Mouse (Mus musculus): ENCODE data around the gene Igsf3.

Igsf3 gene

GRCm38 (mm10) chr3:101376538-101377247, at the start of gene Igsf3:
Gene Igsf3 (plus strand): TSS chr3:101377083.
- DNase-seq: peak; percentile 79

GRCm38 (mm10) chr3:101327248-101327647, 49.6 kb upstream of the Igsf3 start:
- DNase-seq: no peak

GRCm38 (mm10) chr3:101328617-101329016, 48.3 kb upstream of the Igsf3 start:
- DNase-seq: no peak

DNA sequence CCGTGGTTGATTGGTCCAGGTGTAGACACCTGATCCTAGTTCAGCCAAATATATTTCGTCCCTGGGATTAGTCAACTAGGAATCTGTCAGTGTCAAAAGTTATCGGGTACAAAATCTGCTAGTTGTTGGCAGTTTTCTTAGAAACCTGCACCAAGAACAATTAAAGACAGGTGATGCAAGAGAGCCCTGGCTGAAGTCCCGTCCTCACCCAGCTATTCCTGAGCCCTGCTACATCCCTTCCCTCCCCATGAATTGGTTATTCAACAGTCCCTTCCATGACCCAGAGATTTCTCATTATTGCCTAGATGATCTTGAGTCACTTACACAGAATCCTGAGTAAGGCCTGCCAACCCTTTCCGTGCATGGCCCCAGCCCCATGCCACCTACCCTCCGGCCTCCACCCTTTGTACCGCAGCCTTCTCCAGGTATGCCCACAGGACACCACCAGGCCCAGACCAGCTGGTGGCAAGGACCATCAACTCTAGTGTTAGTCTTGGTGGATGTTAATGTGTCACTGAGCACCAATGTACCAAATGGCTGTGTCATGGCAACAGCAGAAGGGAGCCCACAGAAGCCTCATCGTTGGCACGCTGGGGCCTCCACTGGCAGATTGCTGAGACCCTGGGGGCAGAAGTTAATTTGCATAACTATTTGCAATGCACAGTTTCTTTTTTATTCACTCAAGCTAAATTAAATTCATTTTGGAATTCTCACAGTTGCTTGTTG, 33.5 kb upstream of the Igsf3 start:
- DNase-seq: no peak

- DNase-seq: no peak
These were observed 32.6 kb upstream of the Igsf3 start for GRCm38 (mm10) chr3:101344246-101344645.

DNA sequence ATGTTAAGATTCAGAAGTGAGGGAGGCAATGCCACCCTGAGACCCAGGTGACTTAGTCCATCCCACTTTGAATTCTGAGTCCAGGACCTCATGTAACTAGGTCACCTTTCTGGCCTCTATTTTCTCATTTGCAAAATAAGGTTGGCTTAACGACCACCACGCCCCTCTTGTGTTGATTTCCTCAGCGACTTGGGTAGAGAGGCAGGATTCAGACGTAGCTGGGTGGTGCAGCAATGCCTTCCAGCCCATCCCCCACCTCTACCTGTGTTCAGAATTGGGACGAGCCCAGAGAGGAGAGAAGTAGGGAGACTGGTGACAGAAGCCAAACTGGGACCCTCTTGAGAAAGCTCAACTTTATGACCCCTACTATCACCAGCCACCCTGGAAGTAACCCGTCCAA, 31.6 kb upstream of the Igsf3 start:
- no peak for DNase-seq

DNA sequence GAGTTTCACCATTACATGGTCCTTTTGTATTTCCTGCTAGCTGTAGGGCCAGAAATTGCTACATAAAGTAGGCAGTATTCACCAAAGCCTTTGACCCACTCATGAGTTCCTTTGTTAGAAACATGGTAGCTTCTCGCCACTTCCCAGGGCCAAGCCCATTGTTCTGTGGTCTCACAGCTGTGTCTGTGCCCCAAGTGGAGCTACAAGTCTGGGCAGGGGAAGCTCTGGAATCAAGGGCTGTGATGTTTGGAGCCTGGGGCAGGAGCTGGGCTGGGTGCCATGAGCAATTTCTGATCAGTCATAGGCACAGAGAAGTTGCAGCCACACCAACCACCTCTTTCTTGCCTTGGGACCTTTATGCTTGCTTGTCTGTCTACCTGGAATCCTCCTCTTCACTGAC, 30.1 kb upstream of the Igsf3 start:
- DNase-seq: no peak

GRCm38 (mm10) chr3:101348501-101349161, 28.3 kb upstream of the Igsf3 start:
- DNase-seq: no peak

DNA sequence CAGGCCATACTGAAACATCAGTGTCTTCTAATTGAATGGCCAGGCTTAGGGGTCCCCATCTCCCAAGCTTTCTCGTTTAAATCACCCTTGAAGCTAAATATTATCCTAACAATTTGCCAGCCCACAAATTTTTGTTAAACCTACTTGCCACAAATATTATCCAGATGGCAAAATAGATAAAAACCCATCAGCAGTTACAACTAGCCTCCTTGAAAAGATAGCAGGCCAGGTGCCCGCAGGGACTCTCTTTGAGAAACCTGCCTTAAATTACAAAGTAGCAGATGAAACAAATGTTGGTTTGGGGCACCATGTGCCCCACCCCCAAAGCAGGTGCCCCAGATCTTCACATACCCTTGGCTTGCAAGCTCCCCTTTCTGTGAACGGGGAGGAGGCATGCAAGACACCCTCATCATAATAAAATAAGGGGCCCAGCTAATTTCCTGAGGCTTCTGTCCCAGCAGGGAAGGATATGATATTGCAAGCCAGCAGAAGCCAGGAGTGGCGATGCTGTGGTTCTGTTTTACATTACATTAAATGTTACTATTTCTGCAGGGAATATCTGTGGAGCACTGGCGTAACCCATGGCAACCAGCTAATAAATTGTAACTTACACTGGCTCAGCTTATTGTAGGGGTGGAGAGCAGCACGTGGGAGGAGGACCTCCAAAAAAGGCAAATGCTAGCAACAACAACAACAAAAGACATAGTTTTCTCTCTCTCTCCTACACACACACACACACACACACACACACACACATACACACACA, 27.2 kb upstream of the Igsf3 start:
- no peak for DNase-seq

DNA sequence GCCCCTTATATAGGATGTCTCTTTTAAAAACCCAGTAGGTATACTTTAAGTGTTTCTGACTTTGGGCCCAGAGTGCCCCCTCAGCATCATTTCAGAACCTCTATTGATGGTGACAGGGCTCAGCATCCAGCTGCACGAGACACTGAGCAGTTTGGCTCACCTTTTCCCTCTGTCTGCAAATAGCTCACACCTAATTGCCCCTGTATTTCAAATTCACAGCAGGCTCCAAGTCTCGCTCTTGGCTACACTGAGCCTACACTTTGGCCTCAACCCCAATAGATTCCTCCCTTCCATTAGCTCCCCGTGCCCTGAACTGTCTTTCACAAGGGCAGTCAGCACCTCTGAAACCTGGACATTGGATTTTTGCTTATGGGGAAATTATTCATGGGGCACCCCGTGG, 26.5 kb upstream of the Igsf3 start:
- no peak for DNase-seq

DNA sequence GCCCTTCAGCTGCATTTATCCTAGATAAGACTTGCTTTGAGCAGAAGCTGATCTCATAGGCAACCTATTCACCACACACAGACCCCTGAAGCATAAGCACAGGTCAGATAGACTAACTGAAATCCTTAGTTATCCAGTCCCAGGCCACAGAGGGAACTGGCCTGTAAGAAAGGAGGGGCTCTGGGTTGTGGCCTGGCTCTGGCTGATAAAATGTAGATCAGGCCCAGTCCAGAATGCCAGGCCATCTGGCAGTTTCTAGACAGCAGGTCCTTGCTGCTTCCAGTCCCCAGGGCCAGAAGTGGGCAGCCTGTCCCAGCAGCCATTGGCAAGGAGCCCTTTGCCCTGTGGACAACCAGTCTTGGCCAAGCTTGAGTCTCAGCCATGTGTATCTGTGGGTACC, 22.4 kb upstream of the Igsf3 start:
- DNase-seq: peak; percentile 5

- no peak for DNase-seq
These were observed 21.2 kb upstream of the Igsf3 start for GRCm38 (mm10) chr3:101355702-101356101.

DNA sequence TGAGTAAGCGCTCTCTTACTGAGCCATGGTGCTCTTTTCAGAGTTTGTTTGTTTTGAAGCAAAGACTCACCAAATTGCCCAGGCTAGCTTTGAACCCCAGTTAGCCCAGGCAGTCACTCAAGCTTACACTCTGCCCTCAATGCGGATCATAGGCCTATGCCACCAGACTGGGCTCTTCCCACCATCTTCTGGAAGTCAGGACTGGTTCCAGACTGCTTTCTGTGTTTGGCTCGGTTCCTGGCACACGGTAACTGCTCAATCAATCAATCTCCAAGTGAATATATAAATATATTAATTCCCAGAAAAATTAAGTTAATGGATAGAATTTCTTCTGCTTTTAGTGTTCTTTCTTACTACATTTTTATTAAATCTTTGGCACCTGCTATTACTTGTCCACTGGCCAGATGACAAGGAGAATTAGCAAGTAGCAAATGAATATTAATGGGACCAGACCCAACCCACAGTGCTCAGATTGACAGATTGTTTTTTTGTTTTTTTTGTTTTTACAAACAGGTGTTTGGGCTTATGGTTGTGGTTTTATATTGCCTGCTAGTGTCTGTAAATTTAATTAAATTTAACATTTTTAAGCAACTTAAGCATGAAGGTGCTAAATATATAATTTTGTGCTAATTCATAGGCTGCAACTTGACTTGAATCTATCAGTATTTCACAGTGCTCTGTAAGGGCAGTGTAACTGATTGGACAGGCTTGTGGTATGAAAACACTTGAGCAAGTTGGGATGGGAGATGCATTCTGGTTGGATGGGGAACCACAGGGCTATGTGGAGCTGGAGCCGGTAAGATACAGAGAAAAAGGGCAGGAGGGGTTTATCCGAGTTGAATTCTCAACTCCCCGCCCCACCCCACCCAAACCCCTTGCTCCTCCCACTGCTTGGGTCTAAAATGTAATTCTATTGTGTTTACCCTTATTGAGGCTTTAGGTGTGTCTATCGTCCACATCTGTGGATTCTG, 20.0 kb upstream of the Igsf3 start:
- no peak for DNase-seq

GRCm38 (mm10) chr3:101360832-101361231, 16.1 kb upstream of the Igsf3 start:
- DNase-seq: no peak

DNA sequence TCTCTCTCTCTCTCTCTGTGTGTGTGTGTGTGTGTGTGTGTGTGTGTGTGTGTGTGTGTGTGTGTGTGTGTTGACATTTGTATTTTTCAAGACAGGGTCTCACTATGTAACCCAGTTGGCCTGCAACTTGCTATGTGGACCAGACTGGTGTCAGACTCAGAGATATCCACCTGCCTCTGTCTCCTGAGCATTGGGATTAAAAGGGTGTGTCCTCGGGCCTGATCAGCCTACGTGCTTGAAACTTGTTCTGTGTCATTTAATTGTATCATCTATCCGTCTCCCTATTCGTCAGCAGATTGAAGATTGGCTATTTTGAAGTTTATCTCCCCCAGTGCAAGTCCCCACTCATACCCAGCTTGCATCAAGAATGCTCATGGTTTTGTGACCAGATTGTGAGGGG, 14.5 kb upstream of the Igsf3 start:
- DNase-seq: no peak

DNA sequence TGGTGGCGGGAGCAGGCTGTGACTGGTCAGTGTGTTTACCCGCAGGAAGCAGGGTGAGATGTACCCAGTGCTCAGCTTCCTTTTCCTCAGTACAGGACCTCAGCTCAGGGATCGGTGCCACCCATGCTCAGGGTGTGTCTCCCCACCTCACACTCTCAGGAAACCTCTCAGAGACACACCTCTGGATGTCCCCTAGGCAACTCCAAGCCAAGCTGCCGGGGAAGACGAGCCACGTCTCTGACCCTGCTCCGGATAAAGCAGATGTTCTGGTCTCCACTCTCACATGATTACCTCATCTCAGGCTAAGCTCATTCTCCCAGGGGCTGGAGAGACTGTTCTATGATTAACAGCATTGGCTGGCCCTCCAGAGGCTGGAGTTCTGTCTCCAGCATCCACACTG, 13.3 kb upstream of the Igsf3 start:
- DNase-seq: no peak

- DNase-seq: no peak
These were observed 11.7 kb upstream of the Igsf3 start for GRCm38 (mm10) chr3:101365081-101365612.

- DNase-seq: no peak
These were observed 11.0 kb upstream of the Igsf3 start for GRCm38 (mm10) chr3:101365911-101366310.

GRCm38 (mm10) chr3:101367372-101367771, 9.5 kb upstream of the Igsf3 start:
- no peak for DNase-seq

GRCm38 (mm10) chr3:101369301-101369881, 7.5 kb upstream of the Igsf3 start:
- peak; percentile 69 for DNase-seq

DNA sequence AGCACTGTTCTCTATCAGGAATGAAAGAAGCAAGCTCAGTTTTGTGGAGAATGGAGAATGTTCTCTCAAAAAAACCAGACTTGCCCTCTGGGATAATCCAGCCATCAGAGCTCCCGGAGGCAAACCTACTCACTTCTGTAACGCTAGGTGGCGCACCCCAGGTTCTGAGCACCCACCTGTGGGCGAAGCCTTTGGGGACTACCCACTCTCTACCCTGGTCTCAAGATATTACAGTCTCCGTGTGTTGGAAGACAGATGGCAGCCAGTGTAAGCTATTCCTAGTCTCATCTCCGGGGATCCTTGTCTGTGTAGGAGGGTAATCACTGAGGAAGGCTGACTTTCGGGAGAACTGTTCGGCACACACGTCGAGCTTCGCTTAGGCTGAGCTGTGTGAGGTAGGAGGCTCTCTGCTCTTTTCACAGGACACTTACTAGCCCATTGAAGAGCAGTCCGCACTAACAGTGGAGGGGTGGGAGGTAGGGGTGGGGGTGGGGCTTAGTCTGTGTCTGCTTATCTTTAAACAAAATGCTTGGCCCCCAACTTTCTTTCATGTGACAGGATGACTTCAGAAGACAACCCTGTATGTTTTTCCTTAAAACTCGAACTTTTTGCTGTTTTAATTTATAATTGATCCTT, 4.4 kb upstream of the Igsf3 start:
- peak; percentile 73 for DNase-seq

Measured in kidney, adult 9 months (tissue).